Mouse (Mus musculus): Measurements from ENCODE around the gene Il2rb. TPM values are rescaled to one million over a fixed set of nuclear protein-coding genes. Genes with fewer than 3 reads are reported as not detected.

The Il2rb gene
- polyA plus RNA-seq, 2 experiments: 0.26 to 0.52 TPM

DNA sequence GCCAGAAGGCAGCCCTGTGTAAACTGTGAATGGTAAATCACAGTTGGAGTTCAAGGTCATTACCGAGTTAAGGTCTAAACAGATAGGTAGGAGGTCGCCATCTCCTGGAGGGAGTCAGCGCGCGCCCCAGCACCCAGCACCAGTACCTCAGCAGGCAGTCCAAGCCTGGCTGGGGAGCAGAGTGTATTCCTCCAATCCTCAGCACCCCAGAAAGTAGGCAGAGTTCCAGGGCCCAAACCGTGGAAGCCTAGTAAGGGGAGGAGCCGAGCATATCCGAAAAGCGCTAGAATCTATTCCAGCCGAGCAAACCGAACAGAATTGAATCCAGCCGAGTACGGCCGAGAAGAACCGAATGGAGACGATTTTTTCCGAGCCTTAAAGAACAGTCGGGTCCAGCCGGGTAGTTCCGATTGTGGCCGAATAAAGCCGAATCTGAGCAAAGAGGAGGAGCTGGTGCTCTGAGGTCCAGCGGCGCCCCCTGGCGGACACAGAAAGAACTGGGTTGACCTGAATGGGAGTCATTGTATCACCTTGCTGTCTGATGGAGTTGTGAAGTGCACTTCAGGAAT lies 36.9 kb upstream of the Il2rb start:
- H3K9ac ChIP-seq (replicated peaks): no peak overlapping the region
- 1% methylated on average over 25 of the region's 25 CpGs for WGBS (ENCODE audit: insufficient replicate concordance)
- no peaks in the 10 kb centered on the region; the same call in 1 of the 2 replicates for H3K27me3 ChIP-seq (ENCODE audit: control insufficient read depth, insufficient read depth, low read length)
- peak overlapping the region; percentile 21 for H3K4me2 ChIP-seq (ENCODE audit: low read depth)
- H3K9me3 ChIP-seq (ENCODE audit: control insufficient read depth, low read length): no peaks in the 10 kb centered on the region
- peak; percentile 68 to 73 (median 68) for DNase-seq (ENCODE audit: low read depth in 3 of 3, low spot score in 3 of 3)
- H3K36me3 ChIP-seq (replicated peaks; ENCODE audit: control insufficient read depth, insufficient read depth, low read depth): no peaks in the 10 kb centered on the region
- peak; percentile 65 for ATAC-seq (ENCODE audit: insufficient read depth)
- H3K4me3 ChIP-seq (ENCODE audit: insufficient read depth in 1 of 2, low read depth in 2 of 2, low read length in 2 of 2): peak overlapping the region in 1 of 2 experiments; percentile 31; a peak in 1 of 4 replicates
- TF ChIP-seq EP300 (IDR thresholded peaks at IDR 0.05; ENCODE audit: low read depth) (no peak), CTCF (IDR thresholded peaks at IDR 0.05; ENCODE audit: low read depth) (peak; percentile 96)
- no peak overlapping the region for H3K27ac ChIP-seq
- peaks cover 0 to 10% of the 10 kb centered on the region in 2 experiments; a peak in 2 of 4 replicates for H3K4me1 ChIP-seq (replicated peaks; ENCODE audit: control insufficient read depth in 2 of 2, insufficient read depth in 2 of 2, low read length in 1 of 2)

DNA sequence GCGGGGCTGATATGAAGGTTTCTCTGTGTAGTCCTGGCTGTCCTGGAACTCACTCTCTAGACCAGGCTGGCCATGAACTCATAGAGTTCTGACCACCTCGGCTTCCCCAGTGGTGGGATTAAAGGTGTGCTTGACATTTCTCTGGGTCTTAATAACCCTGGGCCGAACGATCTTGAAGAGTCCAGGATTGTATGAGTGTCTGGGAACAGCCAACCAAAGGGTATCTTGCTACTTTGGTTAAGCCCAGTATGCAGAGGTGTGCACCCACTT lies 36.3 kb upstream of the Il2rb start:
- Histone ChIP-seq H3K4me3 (ENCODE audit: insufficient read depth in 1 of 2, low read depth in 2 of 2, low read length in 2 of 2) (no peak overlapping the region), H3K4me2 (ENCODE audit: low read depth) (peak overlapping the region; percentile 21), H3K27me3 (ENCODE audit: control insufficient read depth, insufficient read depth, low read length) (no peaks in the 10 kb centered on the region; the same call in 1 of the 2 replicates), H3K9me3 (ENCODE audit: control insufficient read depth, low read length) (no peaks in the 10 kb centered on the region), H3K36me3 (replicated peaks; ENCODE audit: control insufficient read depth, insufficient read depth, low read depth) (no peaks in the 10 kb centered on the region), H3K4me1 (replicated peaks; ENCODE audit: control insufficient read depth in 2 of 2, insufficient read depth in 2 of 2, low read length in 1 of 2) (peaks cover 0 to 8% of the 10 kb centered on the region in 2 experiments; a peak in 2 of 4 replicates), H3K27ac (no peak overlapping the region), H3K9ac (replicated peaks) (no peak overlapping the region)
- 66% methylated on average over 4 of the region's 4 CpGs for WGBS (ENCODE audit: insufficient replicate concordance)
- DNase-seq (ENCODE audit: low read depth in 3 of 3, low spot score in 3 of 3): no peak
- TF ChIP-seq CTCF (IDR thresholded peaks at IDR 0.05; ENCODE audit: low read depth): no peak
- ATAC-seq (ENCODE audit: insufficient read depth): no peak

DNA sequence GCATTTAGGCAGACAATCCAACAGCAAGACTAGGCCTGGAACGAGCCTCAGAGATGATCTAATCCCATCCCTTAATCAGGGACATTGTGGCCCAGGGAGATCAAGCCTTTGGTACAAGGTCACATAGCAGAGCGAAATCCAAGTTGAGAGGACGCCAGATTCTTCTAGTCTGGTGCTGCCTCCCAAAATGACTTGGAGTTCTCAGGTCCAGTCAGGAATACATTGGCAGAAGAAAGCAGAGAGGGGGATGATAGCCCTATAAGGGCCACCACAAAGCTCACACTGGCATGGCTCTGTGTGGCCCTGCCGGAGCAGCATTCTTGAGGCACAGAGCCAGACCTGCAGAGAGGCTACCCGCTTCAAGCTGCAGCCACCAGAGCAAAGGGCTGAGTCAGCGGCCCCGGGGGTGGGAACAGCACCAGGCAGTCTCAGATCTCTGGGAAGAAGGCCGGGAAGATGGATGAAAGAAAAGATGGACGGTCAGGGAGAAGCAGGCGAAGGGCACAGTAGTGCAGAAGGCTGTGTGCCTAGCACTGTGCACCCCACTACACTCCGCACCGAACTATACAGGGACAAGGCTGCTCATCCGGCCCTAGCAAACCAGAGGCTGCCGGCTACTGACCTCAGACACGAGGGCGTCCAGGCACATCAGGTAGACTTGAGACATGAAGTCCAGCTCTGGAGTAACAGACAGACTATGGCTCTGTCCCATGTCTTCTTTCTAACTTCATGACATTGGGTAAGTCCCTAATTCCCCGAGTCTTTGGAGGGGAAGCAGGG lies 35.8 kb upstream of the Il2rb start, which contains the start of gene C1qtnf6:
Gene C1qtnf6 (minus strand): TSS at position 746 of the 780 bp plus-strand sequence.
- TF ChIP-seq CTCF (IDR thresholded peaks at IDR 0.05; ENCODE audit: low read depth) (no peak), EP300 (IDR thresholded peaks at IDR 0.05; ENCODE audit: low read depth) (no peak)
- no peak for DNase-seq (ENCODE audit: low read depth in 3 of 3, low spot score in 3 of 3)

DNA sequence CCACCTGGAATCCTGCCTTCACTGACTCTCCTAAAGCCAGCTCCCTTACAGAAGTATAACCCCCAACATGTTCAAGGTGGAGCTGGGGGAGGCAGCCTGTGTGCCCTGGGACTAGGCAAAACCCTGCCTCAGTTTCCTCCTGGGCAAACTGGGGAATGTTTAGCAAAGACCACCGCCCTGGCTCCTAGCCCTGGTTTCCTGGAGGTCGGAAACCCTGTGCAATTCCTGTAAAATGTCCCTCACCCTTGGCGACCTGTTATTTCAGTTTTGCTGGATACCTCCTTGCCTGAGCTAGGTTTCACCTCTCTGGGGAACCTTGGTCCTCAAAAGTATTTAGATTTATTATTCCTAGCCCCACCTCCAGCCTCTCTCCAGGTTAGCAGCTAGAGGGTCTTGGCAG lies 35.1 kb upstream of the Il2rb start:
- TF ChIP-seq EP300 (IDR thresholded peaks at IDR 0.05; ENCODE audit: low read depth) (no peak), CTCF (IDR thresholded peaks at IDR 0.05; ENCODE audit: low read depth) (no peak)
- H3K4me1 ChIP-seq (replicated peaks; ENCODE audit: control insufficient read depth in 2 of 2, insufficient read depth in 2 of 2, low read length in 1 of 2): peaks cover 0 to 8% of the 10 kb centered on the region in 2 experiments; a peak in 2 of 4 replicates
- no peak overlapping the region for H3K4me3 ChIP-seq (ENCODE audit: insufficient read depth in 1 of 2, low read depth in 2 of 2, low read length in 2 of 2)
- H3K36me3 ChIP-seq (replicated peaks; ENCODE audit: control insufficient read depth, insufficient read depth, low read depth): no peaks in the 10 kb centered on the region
- DNase-seq (ENCODE audit: low read depth in 3 of 3, low spot score in 3 of 3) (no peak), ATAC-seq (ENCODE audit: insufficient read depth) (no peak)
- H3K9ac ChIP-seq (replicated peaks): no peak overlapping the region
- H3K27me3 ChIP-seq (ENCODE audit: control insufficient read depth, insufficient read depth, low read length): no peaks in the 10 kb centered on the region; the same call in 1 of the 2 replicates
- WGBS (ENCODE audit: insufficient replicate concordance): 52% methylated on average over 3 of the region's 3 CpGs
- no peak overlapping the region for H3K4me2 ChIP-seq (ENCODE audit: low read depth)
- H3K27ac ChIP-seq: no peak overlapping the region
- H3K9me3 ChIP-seq (ENCODE audit: control insufficient read depth, low read length): no peaks in the 10 kb centered on the region

More for the DNA sequence above, 35.8 kb upstream of the Il2rb start, which contains the start of gene C1qtnf6:
- Histone ChIP-seq H3K27ac (no peak within 1 kb of the TSS), H3K9ac (replicated peaks) (no peak within 1 kb of the TSS), H3K27me3 (ENCODE audit: control insufficient read depth, insufficient read depth, low read length) (no peaks in the 10 kb centered on the region; the same call in 1 of the 2 replicates), H3K4me3 (ENCODE audit: insufficient read depth in 1 of 2, low read depth in 2 of 2, low read length in 2 of 2) (peak within 1 kb of the TSS in 1 of 2 experiments; percentile 31; a peak in 1 of 4 replicates), H3K4me2 (ENCODE audit: low read depth) (peak within 1 kb of the TSS; percentile 21), H3K36me3 (replicated peaks; ENCODE audit: control insufficient read depth, insufficient read depth, low read depth) (no peaks in the 10 kb centered on the region), H3K4me1 (replicated peaks; ENCODE audit: control insufficient read depth in 2 of 2, insufficient read depth in 2 of 2, low read length in 1 of 2) (peaks cover 0 to 8% of the 10 kb centered on the region in 2 experiments; a peak in 2 of 4 replicates), H3K9me3 (ENCODE audit: control insufficient read depth, low read length) (no peaks in the 10 kb centered on the region)
- ATAC-seq (ENCODE audit: insufficient read depth): no peak
- WGBS (ENCODE audit: insufficient replicate concordance): 67% methylated on average over 17 of the region's 17 CpGs

DNA sequence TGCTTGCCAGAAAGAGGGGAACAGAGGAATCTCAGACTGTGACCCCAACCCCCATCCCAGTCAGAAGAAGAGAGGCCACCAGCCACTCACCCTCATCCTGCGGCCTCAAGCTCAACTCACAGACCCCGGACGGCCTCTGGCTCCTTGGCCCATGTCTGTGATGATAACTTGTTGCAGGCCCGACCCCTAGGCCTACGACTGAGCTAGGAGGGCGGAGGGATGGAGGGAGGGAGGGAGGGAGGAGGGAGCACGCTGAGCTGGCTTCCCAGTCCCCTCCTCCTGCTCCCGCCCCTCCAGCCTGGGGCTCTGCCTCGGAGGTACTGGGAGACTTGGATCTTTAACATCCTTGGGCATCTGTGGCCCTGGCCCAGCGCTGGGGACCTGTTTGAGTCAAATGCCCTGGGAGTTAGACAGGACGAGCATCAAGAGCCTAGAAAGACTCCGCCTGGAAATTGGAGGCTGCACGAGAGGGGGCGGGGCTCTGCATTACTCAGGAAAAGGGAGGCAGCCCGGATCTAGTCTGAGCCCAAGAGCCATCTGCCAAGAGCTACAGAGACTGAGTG lies 34.4 kb upstream of the Il2rb start:
- no peak for DNase-seq (ENCODE audit: low read depth in 3 of 3, low spot score in 3 of 3)

More for the DNA sequence above, 34.4 kb upstream of the Il2rb start:
- Histone ChIP-seq H3K4me1 (replicated peaks; ENCODE audit: control insufficient read depth in 2 of 2, insufficient read depth in 2 of 2, low read length in 1 of 2) (peaks cover 0 to 6% of the 10 kb centered on the region in 2 experiments; a peak in 2 of 4 replicates), H3K9ac (replicated peaks) (no peak overlapping the region), H3K9me3 (ENCODE audit: control insufficient read depth, low read length) (no peaks in the 10 kb centered on the region), H3K4me2 (ENCODE audit: low read depth) (peak overlapping the region; percentile 44), H3K4me3 (ENCODE audit: insufficient read depth in 1 of 2, low read depth in 2 of 2, low read length in 2 of 2) (peak overlapping the region; percentile 21 to 33), H3K36me3 (replicated peaks; ENCODE audit: control insufficient read depth, insufficient read depth, low read depth) (no peaks in the 10 kb centered on the region), H3K27ac (no peak overlapping the region), H3K27me3 (ENCODE audit: control insufficient read depth, insufficient read depth, low read length) (no peaks in the 10 kb centered on the region; the same call in 1 of the 2 replicates)
- ATAC-seq (ENCODE audit: insufficient read depth): no peak
- TF ChIP-seq EP300 (IDR thresholded peaks at IDR 0.05; ENCODE audit: low read depth): no peak
- TF ChIP-seq CTCF (IDR thresholded peaks at IDR 0.05; ENCODE audit: low read depth): no peak
- 15% methylated on average over 15 of the region's 15 CpGs for WGBS (ENCODE audit: insufficient replicate concordance)

Measured in liver, embryonic 14.5 days (tissue).